Mouse (Mus musculus) midbrain, postnatal 0 days (tissue): ENCODE data around the gene Tmem269. TPM values are rescaled to one million over a fixed set of nuclear protein-coding genes. Genes with fewer than 3 reads are reported as not detected.
A peak's percentile ranks its signal among the peaks of the same experiment; 100 is the strongest.

Source experiments
- ATAC-seq: fragments of 200-750 bp; cut with Nextera tagmentation; 2 replicates; pipeline ENCODE4 v1.8.0; 2017; ENCODE audit warnings: moderate number of reproducible peaks, mild to moderate bottlenecking, moderate TSS enrichment, moderate library complexity; ENCODE audit not compliant: low FRiP score
- DNase-seq: peaks from one replicate; pipeline ENCODE4 v3.0.0-alpha.2; 2015; ENCODE audit warnings: low spot score
- H3K27ac ChIP-seq: fragments of 300-500 bp; sonication (generic); 2 replicates; pipeline ENCODE4 v1.5.1; 2014; ENCODE audit warnings: low read depth, mild to moderate bottlenecking, low read length, mixed read lengths
- H3K27me3 ChIP-seq: fragments of 300-500 bp; sonication (generic); 2 replicates; pipeline ENCODE4 v1.6.1; 2014; ENCODE audit warnings: low read length, control low read depth, mixed read lengths; ENCODE audit not compliant: insufficient read depth
- H3K36me3 ChIP-seq: fragments of 300-500 bp; sonication (generic); 2 replicates; pipeline ENCODE4 v1.6.1; 2014; ENCODE audit warnings: low read length, control low read depth, mixed read lengths; ENCODE audit not compliant: insufficient read depth
- H3K4me1 ChIP-seq: fragments of 300-500 bp; sonication (generic); 2 replicates; pipeline ENCODE4 v1.6.1; 2014; ENCODE audit warnings: mild to moderate bottlenecking, control low read depth, antibody characterized with exemption, low read length, mixed read lengths; ENCODE audit not compliant: insufficient read depth
- H3K4me2 ChIP-seq: fragments of 300-500 bp; sonication (generic); 2 replicates; pipeline ENCODE4 v1.6.1; 2014; ENCODE audit warnings: low read depth, mild to moderate bottlenecking, low read length, mixed read lengths; ENCODE audit not compliant: poor library complexity, severe bottlenecking
- H3K4me3 ChIP-seq: fragments of 300-500 bp; sonication (generic); 2 replicates; pipeline ENCODE4 v1.5.1; 2014; ENCODE audit warnings: low read depth, mild to moderate bottlenecking, low read length, moderate library complexity
- H3K9ac ChIP-seq: fragments of 300-500 bp; sonication (generic); replicated peaks from 2 replicates; pipeline ENCODE4 v1.6.1; 2014; ENCODE audit warnings: mild to moderate bottlenecking, low read length, moderate library complexity, mixed read lengths; ENCODE audit not compliant: poor library complexity, severe bottlenecking
- H3K9me3 ChIP-seq: fragments of 300-500 bp; sonication (generic); 2 replicates; pipeline ENCODE4 v1.6.1; 2016; ENCODE audit warnings: low read length, control low read depth
- CTCF ChIP-seq: IDR thresholded peaks from 2 replicates; pipeline ENCODE4 v1.5.1; 2016; ENCODE audit warnings: antibody characterized with exemption, mild to moderate bottlenecking
- WGBS: fragments of 180-500 bp; shearing (Covaris S2); extraction: QIAGEN DNeasy Blood & Tissue Kit; methylation state at CpG from one replicate; pipeline ENCODE4 v1.1.7; 2014; 5-methylcytosine and 5-hydroxymethylcytosine counted together
- polyA plus RNA-seq: library from polyadenylated mRNA; unstranded; fragments of >200 nt; fragmentation: Nextera tagmentation; extraction: Ambion mirVana; gene quantifications from 2 replicates; pipeline ENCODE4 v1.2.1, GENCODE M21; 2015
- total RNA-seq: library from RNA; depleted of rRNA; stranded (reverse); fragments of >200 nt; gene quantifications from 2 replicates; pipeline ENCODE4 v1.2.3, GENCODE M21; 2014

The Tmem269 gene
- total and polyA plus RNA-seq, 2 experiments from 2014 or later: 0.11 to 0.43 TPM

- peak; percentile 94 for TF ChIP-seq CTCF
- no peak overlapping the region for H3K4me3 ChIP-seq
- no peak overlapping the region for H3K27ac ChIP-seq
- 15% methylated on average over 8 of the region's 8 CpGs for WGBS
- H3K4me2 ChIP-seq: no peak overlapping the region
- ATAC-seq (peak; percentile 57; the same call in 1 of the 2 replicates), DNase-seq (peak; percentile 80)
- peaks cover 5% of the 10 kb centered on the region; the same call in 1 of the 2 replicates for H3K36me3 ChIP-seq
- no peaks in the 10 kb centered on the region for H3K9me3 ChIP-seq
- no peaks in the 10 kb centered on the region for H3K4me1 ChIP-seq
- no peaks in the 10 kb centered on the region for H3K27me3 ChIP-seq
- H3K9ac ChIP-seq: no peak overlapping the region
These were observed 13.3 kb downstream of the Tmem269 start for GRCm38 (mm10) chr4:119204672-119205071.

GRCm38 (mm10) chr4:119198105-119198504 is 19.9 kb downstream of the Tmem269 start:
- Histone ChIP-seq H3K4me2 (no peak overlapping the region), H3K4me1 (peaks cover 10% of the 10 kb centered on the region), H3K9ac (no peak overlapping the region), H3K9me3 (no peaks in the 10 kb centered on the region), H3K36me3 (peaks cover 5% of the 10 kb centered on the region; the same call in 1 of the 2 replicates), H3K27me3 (no peaks in the 10 kb centered on the region), H3K27ac (no peak overlapping the region), H3K4me3 (no peak overlapping the region)
- no peak for TF ChIP-seq CTCF
- WGBS: 87% methylated on average over 6 of the region's 6 CpGs
- no peak for ATAC-seq
- DNase-seq: no peak

- Histone ChIP-seq H3K4me3 (peak overlapping the region; percentile 70), H3K9ac (peak overlapping the region; percentile 85), H3K27ac (peak overlapping the region; percentile 85), H3K4me2 (peak overlapping the region; percentile 71), H3K4me1 (peaks cover 10% of the 10 kb centered on the region), H3K9me3 (no peaks in the 10 kb centered on the region), H3K27me3 (no peaks in the 10 kb centered on the region), H3K36me3 (no peaks in the 10 kb centered on the region)
- DNase-seq: no peak
- 2% methylated on average over 18 of the region's 18 CpGs for WGBS
- no peak for TF ChIP-seq CTCF
- 0 out of 2 replicates have a peak, but pooled peaks have one; percentile 14 for ATAC-seq
These were observed 22.3 kb downstream of the Tmem269 start for GRCm38 (mm10) chr4:119195582-119196320.

- Histone ChIP-seq H3K4me1 (peaks cover 10% of the 10 kb centered on the region), H3K27ac (peak within 1 kb of the TSS; percentile 85), H3K4me3 (peak within 1 kb of the TSS; percentile 70), H3K9me3 (no peaks in the 10 kb centered on the region), H3K9ac (peak within 1 kb of the TSS; percentile 85), H3K4me2 (peak within 1 kb of the TSS; percentile 71), H3K27me3 (no peaks in the 10 kb centered on the region), H3K36me3 (no peaks in the 10 kb centered on the region)
- WGBS: under 1% methylated on average over 28 of the region's 47 CpGs
- ATAC-seq (peak; percentile 89), DNase-seq (peak; percentile 88)
- TF ChIP-seq CTCF: no peak
These were observed 23.0 kb downstream of the Tmem269 start, which contains the start of gene Svbp for GRCm38 (mm10) chr4:119194909-119195581. Gene Svbp, plus strand, starts transcription at chr4:119195306.

- TF ChIP-seq CTCF: no peak
- H3K27ac ChIP-seq: no peak overlapping the region
- no peaks in the 10 kb centered on the region for H3K27me3 ChIP-seq
- DNase-seq (no peak), ATAC-seq (no peak)
- peaks cover 9% of the 10 kb centered on the region for H3K4me1 ChIP-seq
- no peak overlapping the region for H3K4me2 ChIP-seq
- 86% methylated on average over 4 of the region's 4 CpGs for WGBS
- H3K36me3 ChIP-seq: no peaks in the 10 kb centered on the region
- no peak overlapping the region for H3K9ac ChIP-seq
- H3K4me3 ChIP-seq: no peak overlapping the region
- H3K9me3 ChIP-seq: no peaks in the 10 kb centered on the region
These were observed 25.3 kb downstream of the Tmem269 start for GRCm38 (mm10) chr4:119192757-119193156.

GRCm38 (mm10) chr4:119191273-119191672 is 26.7 kb downstream of the Tmem269 start:
- WGBS: 78% methylated on average over 3 of the region's 3 CpGs
- no peaks in the 10 kb centered on the region for H3K27me3 ChIP-seq
- DNase-seq (no peak), ATAC-seq (no peak)
- H3K4me2 ChIP-seq: no peak overlapping the region
- no peak for TF ChIP-seq CTCF
- no peak overlapping the region for H3K4me3 ChIP-seq
- no peaks in the 10 kb centered on the region for H3K4me1 ChIP-seq
- no peaks in the 10 kb centered on the region for H3K9me3 ChIP-seq
- H3K9ac ChIP-seq: no peak overlapping the region
- no peaks in the 10 kb centered on the region for H3K36me3 ChIP-seq
- H3K27ac ChIP-seq: no peak overlapping the region
